Mouse (Mus musculus): ENCODE measurements at regions not wholly inside any gene's neighbourhood (a gene's known extent, or its start where the extent isn't known, plus 50 kb on each side); places are given as distances from the start of the nearest gene placed in this dataset.

DNA sequence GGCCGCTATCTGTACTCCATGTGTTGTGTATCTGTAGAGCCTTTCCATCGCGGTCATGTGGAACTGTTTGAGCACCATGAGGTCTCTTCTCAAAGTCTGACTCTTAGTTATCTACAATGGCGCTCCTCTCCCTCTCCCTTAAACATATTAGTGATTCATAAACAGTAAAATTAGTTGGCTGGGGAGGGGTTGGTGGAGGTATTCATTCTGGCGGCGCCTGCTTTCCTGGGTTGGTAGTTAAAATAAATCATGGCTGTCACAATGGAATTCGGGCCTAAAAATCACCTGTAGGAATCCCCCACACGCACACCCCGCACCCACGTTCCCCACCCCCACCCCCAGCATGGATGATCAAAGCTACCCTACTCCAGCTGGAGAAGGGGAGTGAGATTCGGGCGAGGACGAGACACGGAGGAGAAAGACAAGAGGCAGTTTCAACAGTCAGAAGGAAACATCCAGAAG is 70.6 kb upstream of the Stx18 start:
- no peak for TF ChIP-seq CTCF (IDR thresholded peaks at IDR 0.05)
- TF ChIP-seq EP300 (IDR thresholded peaks at IDR 0.05; ENCODE audit: insufficient read depth, low read depth, low read length): no peak

Measured in heart, adult 2 months (tissue).